Mouse (Mus musculus) kidney, postnatal 25 days (tissue): ENCODE data around the gene Hoxa10.
A peak's percentile ranks its signal among the peaks of the same experiment; 100 is the strongest.

Source experiments
- DNase-seq, 2 experiments: peaks; one replicate each; pipeline ENCODE4 v3.0.0; 2021; ENCODE audit warnings: mixed read lengths in 2 of 2

Hoxa10 gene

DNA sequence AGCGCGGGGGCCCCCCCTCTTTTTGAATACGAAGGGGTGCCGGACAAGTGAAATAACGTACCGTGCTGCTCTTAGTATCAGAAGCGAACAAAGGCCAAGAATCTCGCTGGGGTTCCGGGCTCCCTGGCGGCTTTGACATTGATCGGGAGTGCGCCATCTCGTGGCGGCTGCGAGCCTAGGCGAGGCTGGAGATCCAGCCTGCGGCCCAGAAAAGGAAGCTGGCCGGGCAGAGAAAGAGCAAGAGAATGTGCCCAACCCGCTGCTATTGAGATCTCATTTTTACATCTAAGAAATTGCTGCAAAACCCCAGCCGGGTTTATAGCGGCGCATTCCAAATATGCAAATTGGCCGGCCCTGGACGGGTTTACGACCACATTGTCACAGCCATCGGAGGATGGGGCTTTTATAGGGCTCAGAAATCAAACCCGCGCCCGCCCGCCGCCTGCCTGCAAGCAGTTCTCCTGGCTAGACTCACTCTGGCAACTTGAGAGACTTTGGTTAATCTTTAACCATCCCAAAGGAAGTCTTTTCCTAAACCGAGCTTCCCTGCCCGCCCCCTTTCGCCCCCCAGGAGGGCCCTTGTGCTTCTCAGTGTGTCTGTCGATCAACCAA, at the start of gene Hoxa10:
Gene Hoxa10, minus strand, starts transcription at position 466 of the 612 bp plus-strand sequence.
- peak; percentile 95 to 97 for DNase-seq

DNA sequence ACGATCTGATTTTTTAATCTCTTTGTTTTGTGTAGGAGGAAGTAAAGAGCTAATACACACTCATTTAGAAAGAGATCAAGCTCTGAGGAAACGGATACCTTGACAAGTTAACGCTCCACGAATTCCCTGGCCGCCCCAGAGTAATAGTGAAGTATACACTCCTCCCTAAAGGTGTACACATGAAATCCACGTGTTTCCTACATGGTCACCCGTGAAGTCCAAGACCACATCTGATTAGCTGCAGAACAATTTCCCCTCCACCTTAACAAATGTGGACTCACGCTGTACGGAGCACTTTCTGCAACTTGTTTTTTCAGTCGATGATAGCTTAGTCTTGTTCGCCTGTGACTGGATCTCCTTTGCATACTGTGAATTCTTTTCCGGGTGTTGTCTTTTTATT, 49.5 kb upstream of the Hoxa10 start:
- DNase-seq, result no peak

DNA sequence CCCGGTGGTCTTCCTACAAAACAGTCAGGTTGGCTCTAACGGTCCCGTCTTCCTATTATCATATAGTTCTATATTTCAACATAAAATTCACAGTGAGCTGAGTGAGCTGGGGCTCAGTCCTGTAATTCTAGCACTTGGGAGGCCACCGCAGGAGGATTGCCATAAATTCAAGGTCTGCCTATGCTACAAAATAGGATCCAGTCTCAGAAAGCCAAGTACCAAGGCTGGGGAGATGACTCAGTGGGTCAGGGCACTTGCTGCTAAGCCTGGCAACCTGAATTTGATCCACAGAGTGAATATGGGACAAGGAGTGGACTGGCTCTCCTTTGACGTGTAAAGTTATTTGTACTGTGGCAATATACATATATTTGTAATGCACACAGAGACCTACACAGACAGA, 43.2 kb upstream of the Hoxa10 start:
- no peak for DNase-seq

DNA sequence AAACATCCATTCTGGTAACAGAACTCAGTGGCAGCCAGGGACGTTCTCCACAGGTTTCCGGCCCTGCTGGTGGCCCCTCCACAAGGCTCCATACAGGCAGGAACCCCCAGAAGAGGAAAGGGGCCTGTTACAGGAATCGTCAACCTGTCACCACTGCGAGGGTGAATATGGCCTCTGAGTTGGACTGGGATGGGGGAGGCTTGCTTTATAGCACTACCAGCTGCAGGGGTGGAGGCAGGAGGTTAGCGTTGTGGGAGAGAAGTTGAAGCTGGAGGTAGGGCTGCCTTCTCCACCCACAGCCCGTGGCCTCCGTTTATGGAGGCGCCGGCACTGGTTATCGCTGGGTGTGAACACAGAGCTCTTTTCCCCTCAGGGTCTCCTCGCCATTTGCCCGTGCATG, 40.4 kb upstream of the Hoxa10 start:
- DNase-seq, result no peak

DNA sequence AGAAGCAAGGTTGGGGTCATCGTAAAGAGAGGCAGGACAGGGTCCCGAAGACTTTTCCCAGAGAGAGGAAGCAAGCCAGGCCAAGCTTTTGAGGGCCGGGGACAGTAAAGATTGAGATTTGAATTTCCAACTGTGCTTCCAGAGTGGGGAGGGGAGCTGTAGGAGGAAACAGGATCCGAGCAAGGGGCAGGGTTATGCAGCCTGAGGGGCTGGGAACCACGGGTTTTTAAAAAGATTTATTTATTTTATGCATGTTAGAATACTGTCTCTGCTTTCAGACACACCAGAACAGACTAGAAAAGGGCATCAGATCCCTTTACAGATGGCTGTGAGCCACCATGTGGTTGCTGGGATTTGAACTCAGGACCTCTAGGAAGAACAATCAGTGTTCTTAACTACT, 36.3 kb upstream of the Hoxa10 start:
- no peak for DNase-seq

DNA sequence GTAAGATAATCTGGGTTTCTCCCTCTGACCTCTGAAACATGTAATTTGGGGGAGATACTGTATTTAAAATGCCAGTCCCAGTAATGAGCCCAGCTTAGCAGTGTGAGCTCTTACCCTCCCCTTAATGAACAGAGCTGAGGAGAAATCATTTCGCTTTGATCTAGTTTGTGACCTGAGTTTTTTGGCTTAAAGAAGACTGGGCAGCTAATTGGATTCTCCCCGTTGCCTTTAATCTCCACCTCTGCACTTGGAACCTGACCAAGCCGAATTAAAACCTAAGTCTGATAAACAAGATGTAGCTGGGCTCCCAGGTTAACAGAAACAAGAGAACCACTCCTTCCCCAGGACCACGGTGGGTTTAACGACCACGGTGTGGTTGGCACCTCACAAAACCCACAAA, 35.7 kb upstream of the Hoxa10 start:
- no peak for DNase-seq

DNA sequence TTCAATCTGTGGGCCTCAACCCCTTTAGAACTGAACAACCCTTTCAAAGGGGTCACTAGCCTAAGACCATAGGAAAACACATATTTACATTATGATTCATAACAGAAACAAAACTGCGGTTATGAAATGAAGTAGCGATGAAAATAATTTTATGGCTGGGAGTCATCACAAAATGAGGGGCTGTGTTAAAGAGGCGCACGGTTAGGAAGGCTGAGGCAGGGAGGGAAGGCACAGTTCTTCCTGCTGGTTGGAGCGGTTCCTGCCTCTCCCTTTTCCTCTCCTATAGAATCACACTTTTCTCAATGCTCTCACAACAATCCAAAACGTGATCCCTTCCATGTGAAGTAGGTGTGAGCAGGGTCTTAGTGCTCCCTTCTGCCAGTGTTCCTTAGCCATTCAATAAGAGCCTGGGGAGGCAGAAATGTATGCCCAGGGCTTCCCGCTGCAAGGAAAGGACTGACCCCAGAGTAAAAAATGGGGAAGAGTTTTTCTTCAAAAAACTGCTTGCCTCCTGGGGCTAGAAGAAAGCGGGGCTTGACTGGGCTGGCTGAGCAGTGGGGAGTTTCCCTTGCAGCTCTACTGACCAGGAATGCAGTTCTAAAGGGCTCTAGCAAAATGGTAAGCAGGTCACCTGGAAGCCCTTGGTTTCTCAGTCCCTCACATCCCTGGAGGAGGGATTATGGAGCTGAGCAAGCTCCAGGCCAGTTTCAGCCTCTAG, 35.1 kb upstream of the Hoxa10 start:
- DNase-seq, result no peak

DNA sequence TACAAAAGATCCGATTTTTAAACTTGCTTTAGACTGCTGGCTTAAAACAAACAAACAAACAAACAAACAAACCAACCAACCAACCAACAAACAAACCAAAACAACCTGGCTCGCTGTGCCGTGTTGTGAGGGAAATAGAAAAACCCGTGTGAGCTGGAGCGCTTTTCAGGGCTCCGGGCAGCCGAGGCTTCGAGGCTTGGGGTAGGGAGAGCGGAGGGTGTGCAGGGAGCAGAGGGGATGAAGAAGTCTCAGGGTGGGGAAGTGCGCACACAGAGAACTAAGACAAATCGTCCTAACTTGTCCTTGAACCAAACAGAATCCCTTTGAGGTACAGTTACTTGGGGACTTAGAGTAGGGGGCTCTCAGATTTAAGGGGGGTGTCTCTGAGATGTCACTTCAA, 33.9 kb upstream of the Hoxa10 start:
- DNase-seq, result no peak

DNA sequence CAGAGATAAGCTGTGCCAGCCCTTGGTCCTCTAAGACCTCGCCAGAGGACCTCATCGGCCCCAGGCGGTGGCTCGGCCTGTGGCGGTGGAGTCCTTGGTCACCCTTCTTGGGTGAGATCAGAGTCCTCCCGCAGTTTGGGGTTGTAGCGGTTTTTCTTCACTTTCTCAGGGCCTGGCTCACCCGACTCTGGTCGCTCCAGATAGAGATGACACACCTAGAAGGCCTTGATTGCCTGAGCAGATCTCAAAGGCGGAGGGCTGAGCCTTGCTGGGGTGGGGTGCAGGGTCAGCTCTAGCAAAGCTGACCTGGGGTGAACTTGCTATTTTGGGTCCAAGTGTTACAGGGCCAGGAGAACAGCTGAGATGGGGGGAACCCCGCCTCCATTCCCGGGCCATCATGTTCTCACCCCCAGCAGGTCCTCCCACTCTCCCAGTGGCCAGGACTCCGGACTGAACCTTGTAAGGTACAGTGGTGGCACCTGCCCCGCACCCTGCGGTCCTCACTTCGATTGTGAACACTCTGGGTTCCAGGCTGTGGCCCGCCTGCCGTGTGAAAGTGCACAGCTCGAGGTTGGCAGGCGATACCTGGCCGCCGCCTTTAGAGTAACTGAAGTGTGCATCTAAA, 33.1 kb upstream of the Hoxa10 start:
- DNase-seq, result no peak

DNA sequence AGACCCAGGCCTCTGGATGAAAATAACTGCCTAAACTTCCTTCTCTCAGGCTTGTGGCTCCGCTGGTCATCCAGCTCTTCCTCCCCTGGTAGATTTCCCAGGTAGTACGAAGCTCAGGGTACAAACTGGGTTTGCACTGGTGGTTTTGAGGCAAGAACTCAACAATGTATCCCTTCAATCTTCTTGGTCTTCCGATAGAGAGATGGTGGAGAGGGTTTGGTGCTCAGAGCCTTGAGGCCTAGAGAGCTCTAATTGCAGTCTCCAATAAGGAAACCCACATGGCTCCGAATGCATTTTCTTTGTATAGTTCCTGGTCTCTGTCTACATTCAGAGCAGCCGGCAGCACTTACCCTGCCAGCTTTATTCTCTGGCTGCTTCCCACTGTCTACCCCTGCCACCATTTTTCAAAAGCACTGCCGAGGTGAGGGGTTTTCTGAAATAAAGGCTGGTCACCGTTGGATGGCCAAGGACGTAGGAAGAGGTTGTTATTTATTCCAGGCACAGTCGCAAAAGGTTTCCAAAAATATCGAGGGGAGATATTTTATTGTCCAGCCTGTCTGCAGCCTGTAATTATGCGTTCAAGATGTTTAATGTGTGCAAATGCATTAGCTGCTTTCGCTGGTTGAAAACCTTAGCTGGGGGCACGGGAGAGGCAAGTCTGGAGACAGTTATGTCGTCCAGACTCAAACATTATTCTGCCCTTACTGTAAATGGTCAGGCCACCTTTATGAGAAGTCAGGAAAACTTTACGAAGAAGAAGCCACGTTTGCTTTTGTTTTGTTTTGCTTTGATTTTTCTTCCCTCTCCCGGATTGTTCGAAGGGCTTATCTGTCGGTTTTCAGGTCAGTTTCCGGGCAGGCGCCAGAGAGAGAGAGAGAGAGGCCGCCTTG, 32.4 kb upstream of the Hoxa10 start:
- DNase-seq, result no peak

DNA sequence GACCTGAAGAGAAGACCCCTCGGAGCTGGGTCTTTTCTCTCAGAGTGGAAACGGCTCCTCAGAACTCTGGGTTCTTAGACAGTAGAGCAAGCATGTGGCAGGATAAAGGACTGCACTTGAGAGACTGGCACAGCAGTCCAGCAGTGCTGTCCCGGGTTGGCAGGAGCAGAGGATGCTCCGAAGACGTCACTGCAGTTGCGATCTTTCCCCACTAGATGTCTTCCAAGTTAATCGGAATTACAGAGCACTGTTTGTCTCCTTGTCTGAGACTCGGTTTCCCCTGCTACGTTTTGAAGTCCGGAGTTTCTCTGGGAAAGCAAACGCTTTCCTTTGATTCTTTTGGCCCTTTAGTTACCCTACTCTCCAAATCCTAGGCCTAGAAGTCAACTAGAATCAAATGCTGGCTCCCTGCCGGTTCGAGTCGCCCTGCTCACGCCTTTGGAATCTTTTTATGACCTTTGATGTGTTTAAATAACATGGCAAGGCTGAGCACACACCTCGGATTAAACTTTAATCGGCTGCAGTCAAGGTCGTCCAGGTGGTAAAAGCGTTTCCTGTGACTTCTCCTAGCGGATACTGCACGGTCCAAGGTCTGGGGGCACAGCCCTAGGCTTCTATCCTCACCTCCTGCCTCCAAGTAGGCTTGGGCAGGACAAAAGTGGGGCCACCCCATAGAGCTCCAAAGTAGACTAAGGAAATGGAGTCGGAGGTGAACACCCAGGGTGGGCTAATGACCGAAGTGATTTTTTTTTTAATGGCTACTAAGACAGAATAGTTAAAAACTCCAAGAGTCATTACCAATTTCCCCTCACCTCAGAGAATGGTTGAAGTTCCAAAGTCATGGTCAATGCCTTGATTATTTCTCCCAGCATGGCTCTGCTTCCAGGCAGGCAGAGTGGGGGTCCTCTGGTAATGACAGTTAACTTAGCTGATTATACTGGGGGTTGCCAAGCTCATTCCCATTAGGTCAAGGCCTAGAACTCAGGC, 30.1 kb upstream of the Hoxa10 start:
- peak; percentile 68 to 83 for DNase-seq

DNA sequence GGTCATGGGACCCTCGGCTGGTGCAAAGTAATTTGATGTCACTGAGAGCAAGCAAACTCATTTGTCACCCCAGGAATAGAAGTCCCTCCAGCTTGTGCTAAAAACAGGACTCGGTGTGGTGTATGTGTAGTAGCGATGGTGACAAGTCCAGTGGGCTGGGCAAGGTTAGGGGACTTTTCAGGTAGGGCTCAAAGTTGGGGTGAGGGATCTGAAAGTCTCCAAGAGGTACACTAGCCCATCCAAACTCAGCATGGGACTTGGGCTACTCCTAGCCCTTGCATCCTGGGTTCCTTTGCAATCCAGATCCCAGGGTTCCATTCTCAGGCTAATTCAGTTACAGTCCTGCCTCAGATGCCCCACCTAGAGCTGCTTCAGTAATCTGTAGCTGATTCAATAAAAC, 28.1 kb upstream of the Hoxa10 start:
- DNase-seq, result no peak

DNA sequence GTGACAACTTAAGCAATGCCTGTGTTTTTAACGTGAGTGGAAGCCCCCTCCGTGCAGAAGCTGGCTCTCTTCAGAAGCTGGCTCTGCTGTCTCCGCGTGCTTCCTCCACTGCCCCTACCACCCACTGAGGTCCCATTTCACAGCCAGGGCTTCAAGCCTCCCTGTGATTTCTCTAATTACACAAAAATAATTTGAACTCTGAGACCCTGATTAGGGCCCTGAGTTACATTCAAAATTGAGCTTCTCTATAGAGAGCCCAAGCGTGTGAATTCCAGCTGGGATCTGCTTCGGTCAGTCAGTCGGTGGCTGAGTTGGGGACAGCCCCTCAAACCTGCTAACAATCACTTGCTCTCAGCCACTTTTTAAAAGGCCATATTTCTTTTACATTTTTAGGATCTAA, 27.7 kb upstream of the Hoxa10 start:
- no peak for DNase-seq

DNA sequence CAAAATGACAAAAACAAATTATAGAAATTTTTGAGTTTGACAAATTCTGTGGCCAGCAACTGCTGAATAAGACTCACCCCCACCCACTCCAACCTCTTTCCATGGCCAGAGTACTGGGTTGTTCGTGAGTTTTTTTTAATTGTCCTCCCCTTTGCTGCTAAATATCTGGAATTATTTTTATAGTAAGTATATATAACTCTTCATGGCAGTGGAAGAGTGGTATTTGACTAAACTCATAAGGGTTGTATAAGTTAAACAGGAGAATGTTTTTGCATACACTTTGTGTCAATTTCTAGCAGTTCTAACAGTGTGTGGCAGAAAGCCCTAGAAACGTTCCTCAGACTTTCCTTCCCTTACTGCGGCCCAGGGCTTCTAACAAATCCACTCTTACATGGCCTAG, 27.0 kb upstream of the Hoxa10 start:
- DNase-seq, result no peak

DNA sequence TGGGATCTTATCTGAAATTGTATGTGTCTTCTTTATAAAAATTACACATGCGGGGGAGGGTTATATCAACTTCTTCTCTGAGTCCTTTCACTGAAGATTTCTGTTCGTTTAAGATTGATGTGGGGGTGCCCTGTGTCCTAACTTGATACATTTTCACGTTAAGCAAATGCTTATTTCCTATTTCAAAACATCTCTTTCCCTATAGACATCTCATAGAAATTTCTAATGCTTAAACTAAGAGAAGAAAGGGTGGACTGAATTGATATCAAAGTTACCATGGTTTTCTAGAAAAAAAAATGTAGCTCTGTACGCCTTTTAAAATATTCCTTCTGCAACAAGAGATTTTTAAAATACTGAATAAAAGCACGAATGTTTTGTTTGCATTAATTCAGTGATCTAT, 26.6 kb upstream of the Hoxa10 start:
- no peak for DNase-seq

DNA sequence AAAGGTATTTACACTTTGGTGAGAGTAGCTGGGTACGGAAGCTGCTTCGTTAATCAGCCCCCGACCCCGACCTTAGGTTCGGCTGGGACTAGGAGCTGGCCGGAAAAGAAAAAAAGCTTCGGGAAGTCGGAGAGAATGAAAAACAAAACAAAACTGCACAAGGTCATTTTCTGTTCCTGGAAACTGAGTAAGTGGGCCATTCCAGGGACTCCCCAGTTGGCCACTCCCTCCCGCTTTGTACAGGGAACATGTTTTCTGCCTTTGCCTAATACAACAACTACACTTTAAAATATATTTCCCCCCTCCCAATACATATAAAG, 26.0 kb upstream of the Hoxa10 start:
- no peak for DNase-seq

DNA sequence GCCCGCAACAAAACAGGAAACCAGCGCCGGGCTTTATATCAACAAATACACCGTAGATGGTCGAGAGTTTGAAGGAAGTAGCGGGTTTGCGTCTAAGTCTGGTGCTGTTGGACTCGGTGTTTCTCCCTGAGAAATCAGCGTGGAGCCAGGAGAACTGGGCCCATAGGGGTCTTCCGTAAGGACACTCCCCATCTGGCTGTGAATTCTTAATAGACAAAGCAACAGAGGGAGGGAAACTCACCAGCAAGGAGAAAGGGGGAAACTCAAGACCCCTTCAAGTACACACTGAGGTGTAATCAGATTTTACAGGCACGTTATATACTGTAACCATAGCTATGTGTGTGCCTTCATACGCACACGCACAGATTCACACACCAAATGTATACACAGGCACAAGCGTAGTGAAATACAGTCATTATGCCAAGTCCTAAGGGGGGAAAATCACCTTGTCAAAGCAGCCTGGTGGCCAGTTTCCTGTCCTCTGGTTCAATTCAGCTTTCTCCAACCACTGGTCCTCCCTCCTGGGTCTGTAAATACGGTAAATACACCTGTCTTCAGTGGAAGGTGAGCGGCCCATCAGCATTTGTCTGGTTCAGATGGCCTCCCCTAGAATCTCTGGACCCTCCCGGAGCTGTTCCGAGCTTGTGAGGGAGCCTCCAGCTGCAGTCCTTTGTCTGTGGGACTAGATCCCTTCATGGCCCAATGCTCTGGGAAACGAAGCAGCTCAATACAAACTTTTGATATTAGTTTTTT, 25.4 kb upstream of the Hoxa10 start:
- DNase-seq, result no peak

DNA sequence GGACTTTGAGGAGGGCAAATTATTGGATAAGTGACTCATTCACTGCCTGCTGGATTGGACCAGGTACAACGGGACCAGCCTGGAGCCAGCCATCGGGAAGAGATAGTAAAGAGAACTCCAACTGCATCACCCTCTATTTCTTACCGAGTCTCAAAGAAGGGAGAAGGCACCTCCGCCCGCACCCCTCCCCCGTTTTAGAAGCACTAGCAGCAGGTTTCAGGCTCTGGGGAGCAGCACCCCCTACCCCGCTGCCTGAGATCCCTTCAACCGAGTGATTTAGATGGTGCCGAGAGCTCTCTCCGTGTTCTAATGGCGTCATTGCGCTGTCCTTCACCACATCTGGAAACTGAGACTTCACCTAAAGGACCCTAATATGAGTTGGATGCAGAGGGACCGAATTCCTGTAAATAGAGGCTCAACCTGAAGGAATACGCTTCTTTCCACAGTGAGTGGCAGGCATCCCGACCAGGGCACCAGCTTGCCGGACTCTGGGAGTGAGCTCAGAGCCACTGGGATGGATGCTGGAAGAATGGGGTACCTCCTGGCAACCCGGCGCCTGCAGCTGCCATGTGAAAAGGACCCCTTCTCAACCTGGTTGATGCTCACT, 24.8 kb upstream of the Hoxa10 start:
- no peak for DNase-seq

DNA sequence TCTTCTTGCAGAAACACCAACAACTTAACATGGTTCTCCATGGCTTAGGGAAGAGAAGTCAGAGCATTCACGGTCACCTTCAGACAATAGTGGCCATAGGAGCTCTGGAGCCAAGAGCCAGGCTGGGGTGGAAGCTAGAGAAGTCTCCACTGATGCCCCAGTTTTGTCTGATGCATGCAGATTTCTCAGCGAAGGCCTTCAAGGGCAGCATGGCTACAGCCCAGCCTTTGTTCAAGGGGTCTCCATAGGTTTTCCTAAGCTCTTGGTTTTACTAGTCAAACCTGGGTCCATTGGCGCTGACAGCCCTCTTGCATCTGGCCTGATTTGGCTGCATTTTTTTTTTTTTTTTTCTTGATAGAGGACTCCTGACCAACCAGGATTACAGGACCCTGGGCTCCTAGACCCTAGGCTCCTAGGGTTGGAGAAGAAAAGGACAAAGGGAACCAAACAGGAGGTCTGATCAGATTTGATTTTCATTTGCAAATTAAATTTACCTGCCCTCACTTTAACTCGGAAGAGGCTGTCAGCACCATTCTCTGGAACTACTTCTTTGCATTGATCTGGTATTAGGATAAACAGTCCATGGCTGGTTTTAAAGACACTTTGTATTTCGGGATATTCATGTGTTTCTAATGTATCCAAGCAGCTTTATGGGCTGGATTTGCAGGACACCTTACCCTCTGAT, 23.6 kb upstream of the Hoxa10 start:
- no peak for DNase-seq

DNA sequence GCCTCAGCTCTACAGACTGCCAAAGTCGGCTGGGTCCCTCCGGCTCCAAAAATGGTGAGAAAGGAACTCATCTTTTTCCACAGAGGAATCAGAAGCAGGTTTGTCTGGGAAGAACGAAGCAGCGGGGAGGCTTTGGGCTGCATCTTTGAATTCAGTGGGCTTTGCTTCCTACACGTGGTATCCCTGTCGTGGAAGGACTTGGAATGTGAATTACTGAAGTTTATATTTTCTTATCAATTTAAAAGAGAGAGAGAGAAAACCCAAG, 22.6 kb upstream of the Hoxa10 start:
- no peak for DNase-seq
